Mouse (Mus musculus) forebrain, embryonic 13.5 days (tissue): ENCODE results near the gene Sorbs2. TPM values are rescaled to one million over a fixed set of nuclear protein-coding genes. Genes with fewer than 3 reads are reported as not detected.
A peak's percentile ranks its signal among the peaks of the same experiment; 100 is the strongest.

Source experiments
- ATAC-seq: fragments of 200-750 bp; cut with Nextera tagmentation; 2 replicates; pipeline ENCODE4 v1.8.0; 2017
- H3K27ac ChIP-seq: fragments of 300-500 bp; sonication (generic); 2 replicates; pipeline ENCODE4 v1.5.1; 2015; ENCODE audit warnings: inconsistent platforms, mild to moderate bottlenecking, moderate library complexity
- H3K27me3 ChIP-seq: fragments of 300-500 bp; sonication (generic); 2 replicates; pipeline ENCODE4 v1.6.1; 2015; ENCODE audit warnings: mild to moderate bottlenecking, inconsistent platforms
- H3K36me3 ChIP-seq: fragments of 300-500 bp; sonication (generic); 2 replicates; pipeline ENCODE4 v1.6.1; 2015; ENCODE audit warnings: mild to moderate bottlenecking, inconsistent platforms; ENCODE audit not compliant: poor library complexity, severe bottlenecking
- H3K4me1 ChIP-seq: fragments of 300-500 bp; sonication (generic); 2 replicates; pipeline ENCODE4 v1.6.1; 2015; ENCODE audit warnings: inconsistent platforms
- H3K4me2 ChIP-seq: fragments of 300-500 bp; sonication (generic); 2 replicates; pipeline ENCODE4 v1.6.1; 2015; ENCODE audit warnings: inconsistent platforms, mild to moderate bottlenecking, moderate library complexity
- H3K4me3 ChIP-seq: fragments of 300-500 bp; sonication (generic); 2 replicates; pipeline ENCODE4 v1.5.1; 2015; ENCODE audit warnings: mild to moderate bottlenecking, inconsistent platforms
- H3K9ac ChIP-seq: fragments of 300-500 bp; sonication (generic); 2 replicates; pipeline ENCODE4 v1.6.1; 2015; ENCODE audit warnings: mild to moderate bottlenecking, inconsistent platforms
- H3K9me3 ChIP-seq: fragments of 300-500 bp; sonication (generic); replicated peaks from 2 replicates; pipeline ENCODE4 v1.6.1; 2016; ENCODE audit warnings: inconsistent platforms
- WGBS: fragments of 180-500 bp; shearing (Covaris S2); methylation state at CpG from one replicate; pipeline ENCODE4 v1.1.7; 2015; 5-methylcytosine and 5-hydroxymethylcytosine counted together
- polyA plus RNA-seq: library from polyadenylated mRNA; unstranded; fragments of >200 nt; fragmentation: Nextera tagmentation; extraction: Ambion mirVana; gene quantifications from 2 replicates; pipeline ENCODE4 v1.2.1, GENCODE M21; 2015

Sorbs2 gene
- polyA plus RNA-seq, 1 experiment from 2014 or later = 107 TPM

DNA sequence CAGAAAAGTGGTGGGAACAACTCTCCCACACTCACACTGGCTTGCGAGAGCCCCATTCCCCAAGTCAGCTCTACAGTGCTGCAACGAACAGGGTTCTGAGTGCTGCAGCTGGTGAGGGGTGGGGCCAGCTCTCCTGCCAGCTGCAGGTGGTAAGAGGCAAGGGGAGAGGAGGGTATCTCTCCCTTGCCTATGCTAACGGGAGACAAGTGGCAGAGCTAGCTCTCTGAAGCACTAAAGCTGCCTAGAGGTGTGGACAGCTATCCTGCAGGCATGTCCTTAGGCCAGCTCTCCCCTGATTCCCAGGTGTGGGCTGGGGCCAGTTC lies 72.9 kb downstream of the Sorbs2 start:
- Histone ChIP-seq H3K9ac (no peak overlapping the region), H3K27me3 (no peaks in the 10 kb centered on the region), H3K4me2 (no peak overlapping the region), H3K9me3 (no peaks in the 10 kb centered on the region), H3K36me3 (no peaks in the 10 kb centered on the region), H3K4me3 (no peak overlapping the region), H3K27ac (no peak overlapping the region), H3K4me1 (peaks cover 3% of the 10 kb centered on the region; the same call in 1 of the 2 replicates)
- peak; percentile 41; the same call in 1 of the 2 replicates for ATAC-seq
- WGBS = 60% methylated on average over 3 of the region's 3 CpGs

DNA sequence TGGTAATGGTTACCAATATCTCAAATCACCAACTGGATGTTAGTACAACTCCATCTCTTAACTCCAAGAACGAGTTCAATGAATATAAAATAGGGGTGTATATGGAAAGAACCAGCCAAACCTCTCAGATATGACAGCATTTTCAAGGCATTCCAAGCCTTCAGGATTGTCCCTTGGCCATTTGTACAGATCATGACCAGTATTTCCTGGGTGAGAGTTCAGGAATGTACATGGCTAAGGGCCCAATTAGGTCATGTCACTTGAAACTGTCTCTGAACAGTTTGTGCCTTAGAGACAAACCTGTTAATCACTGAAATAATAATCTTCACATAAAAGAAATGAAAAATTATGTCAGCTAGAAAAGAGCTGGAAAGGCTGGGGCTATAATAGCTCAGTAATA lies 76.3 kb downstream of the Sorbs2 start:
- H3K36me3 ChIP-seq = no peaks in the 10 kb centered on the region
- no peak for ATAC-seq
- no peak overlapping the region for H3K4me2 ChIP-seq
- H3K9me3 ChIP-seq = no peaks in the 10 kb centered on the region
- H3K4me3 ChIP-seq = no peak overlapping the region
- H3K27ac ChIP-seq = no peak overlapping the region
- H3K4me1 ChIP-seq = peaks cover 9% of the 10 kb centered on the region
- H3K9ac ChIP-seq = no peak overlapping the region
- 90% methylated on average over 1 of the region's 1 CpGs for WGBS
- H3K27me3 ChIP-seq = no peaks in the 10 kb centered on the region

DNA sequence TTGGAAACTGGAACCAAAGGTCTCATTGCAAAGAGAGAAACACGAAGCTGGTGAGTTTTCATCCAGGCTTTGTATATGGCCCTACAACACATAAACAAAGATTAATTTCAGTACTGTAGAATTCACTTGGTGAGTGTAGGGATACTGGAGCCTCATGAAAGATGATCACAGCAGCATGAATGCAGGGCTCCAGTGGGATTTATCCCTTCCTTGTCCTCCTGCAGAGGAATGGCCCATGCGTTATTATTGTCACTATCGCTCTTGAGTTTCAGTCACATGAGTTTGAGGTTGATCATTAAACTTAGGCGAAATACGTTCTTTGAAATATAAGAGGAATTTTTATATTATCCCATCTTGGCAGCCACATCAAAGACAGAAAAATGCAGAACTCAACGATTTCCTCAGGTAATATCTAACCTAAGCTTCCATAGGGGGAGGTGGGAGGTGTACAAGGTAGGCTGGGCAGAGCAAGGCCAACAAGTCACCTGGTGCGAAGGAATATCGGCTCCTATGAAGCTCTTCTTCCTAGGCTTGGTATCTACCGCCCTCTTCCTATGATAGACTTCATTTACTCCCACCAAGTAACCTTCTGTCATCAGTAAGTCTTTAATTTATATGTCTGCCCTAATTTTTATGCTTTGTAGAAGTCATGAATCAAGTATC lies 76.9 kb downstream of the Sorbs2 start:
- H3K4me3 ChIP-seq = no peak overlapping the region
- no peaks in the 10 kb centered on the region for H3K9me3 ChIP-seq
- WGBS = 96% methylated on average over 9 of the region's 9 CpGs
- no peak overlapping the region for H3K27ac ChIP-seq
- H3K36me3 ChIP-seq = no peaks in the 10 kb centered on the region
- H3K27me3 ChIP-seq = no peaks in the 10 kb centered on the region
- peaks cover 9% of the 10 kb centered on the region for H3K4me1 ChIP-seq
- H3K4me2 ChIP-seq = no peak overlapping the region
- no peak for ATAC-seq
- H3K9ac ChIP-seq = no peak overlapping the region

DNA sequence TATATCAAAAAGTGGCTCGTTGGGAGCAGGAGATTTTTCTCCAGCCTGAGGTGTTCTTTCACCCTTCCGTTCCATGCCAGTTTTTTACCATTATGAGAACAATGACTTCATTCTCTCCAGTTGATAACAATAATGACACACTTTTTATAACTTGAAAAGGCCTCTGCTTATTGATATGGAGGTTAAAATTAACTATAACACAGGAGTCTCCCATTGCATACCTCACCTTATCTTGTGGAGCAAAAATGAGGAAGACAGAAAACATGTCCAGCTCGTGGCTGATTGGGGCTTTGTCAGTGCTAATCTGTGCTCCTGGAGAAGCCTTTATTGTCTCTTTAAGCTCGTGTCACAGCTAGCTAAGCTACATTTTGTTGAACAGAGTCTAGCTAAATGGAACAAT lies 77.6 kb downstream of the Sorbs2 start:
- no peaks in the 10 kb centered on the region for H3K36me3 ChIP-seq
- no peak for ATAC-seq
- H3K27ac ChIP-seq = no peak overlapping the region
- no peaks in the 10 kb centered on the region for H3K9me3 ChIP-seq
- 29% methylated on average over 4 of the region's 4 CpGs for WGBS
- H3K9ac ChIP-seq = no peak overlapping the region
- no peak overlapping the region for H3K4me3 ChIP-seq
- no peak overlapping the region for H3K4me2 ChIP-seq
- H3K4me1 ChIP-seq = peaks cover 9% of the 10 kb centered on the region
- H3K27me3 ChIP-seq = no peaks in the 10 kb centered on the region

DNA sequence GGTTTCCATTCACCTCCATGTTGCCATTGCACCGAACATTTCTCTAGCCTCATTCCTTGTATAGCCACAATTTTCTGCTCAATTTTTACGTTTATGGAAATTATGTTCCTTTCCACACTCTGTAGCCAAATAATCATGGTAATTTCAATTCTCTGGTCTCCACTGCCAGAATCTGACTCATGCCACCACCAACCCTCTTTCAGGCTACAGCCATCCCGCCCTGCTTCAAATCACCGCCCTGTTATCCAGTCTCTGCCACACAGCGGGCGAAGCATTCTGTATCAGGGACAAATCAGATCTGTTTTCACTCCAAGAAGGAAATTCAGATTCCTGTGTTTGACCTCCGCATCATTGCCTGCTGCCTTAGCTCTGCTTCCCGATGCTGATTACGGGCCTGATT lies 79.4 kb downstream of the Sorbs2 start:
- H3K9me3 ChIP-seq = no peaks in the 10 kb centered on the region
- no peak overlapping the region for H3K4me2 ChIP-seq
- no peaks in the 10 kb centered on the region for H3K27me3 ChIP-seq
- H3K4me1 ChIP-seq = peaks cover 5% of the 10 kb centered on the region; the same call in 1 of the 2 replicates
- WGBS = 94% methylated on average over 9 of the region's 9 CpGs
- H3K9ac ChIP-seq = no peak overlapping the region
- H3K27ac ChIP-seq = no peak overlapping the region
- no peak overlapping the region for H3K4me3 ChIP-seq
- no peak for ATAC-seq
- H3K36me3 ChIP-seq = no peaks in the 10 kb centered on the region

DNA sequence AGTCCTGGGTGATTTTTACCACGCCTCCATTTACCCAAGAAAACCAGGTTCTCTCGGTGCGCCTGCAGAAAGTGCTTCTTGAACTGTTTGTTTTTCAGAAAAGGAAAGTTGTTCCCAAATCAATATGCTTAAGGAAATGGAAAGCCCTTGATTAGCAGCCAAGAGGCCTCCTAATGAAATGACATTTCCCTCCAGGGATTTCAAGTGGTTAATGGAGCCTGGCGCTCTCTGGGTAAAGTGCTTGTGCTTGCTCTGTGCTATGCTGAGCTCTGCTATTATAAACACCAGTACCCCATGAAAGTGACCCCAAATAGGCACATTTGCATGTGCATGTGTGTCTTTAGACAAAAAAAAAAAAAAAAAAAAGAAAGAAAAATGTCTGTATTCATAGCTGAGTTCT lies 84.3 kb downstream of the Sorbs2 start:
- ATAC-seq = peak; percentile 53; the same call in 1 of the 2 replicates
- H3K4me2 ChIP-seq = no peak overlapping the region
- H3K4me1 ChIP-seq = no peaks in the 10 kb centered on the region
- 59% methylated on average over 4 of the region's 4 CpGs for WGBS
- H3K9ac ChIP-seq = no peak overlapping the region
- no peaks in the 10 kb centered on the region for H3K9me3 ChIP-seq
- H3K36me3 ChIP-seq = no peaks in the 10 kb centered on the region
- no peaks in the 10 kb centered on the region for H3K27me3 ChIP-seq
- H3K4me3 ChIP-seq = no peak overlapping the region
- H3K27ac ChIP-seq = no peak overlapping the region

DNA sequence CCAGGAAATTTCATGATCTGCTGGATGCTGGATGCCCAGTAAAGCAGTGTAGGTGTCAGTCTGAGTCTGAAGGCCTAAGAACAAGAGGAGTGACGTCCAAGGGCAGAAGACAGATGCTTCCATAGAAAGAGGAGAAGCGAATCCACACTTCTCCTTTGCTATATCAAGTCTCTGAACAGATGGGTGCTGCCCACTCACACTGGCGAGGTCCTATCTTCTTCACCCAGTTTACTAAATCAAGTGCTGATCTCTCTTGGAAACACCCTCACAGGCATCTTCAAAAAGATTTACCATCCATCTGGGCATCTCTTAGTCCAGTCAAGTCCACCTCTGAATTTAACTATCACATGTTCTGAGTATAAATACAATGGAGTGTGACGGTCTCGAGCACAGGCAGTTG lies 86.1 kb downstream of the Sorbs2 start:
- 89% methylated on average over 5 of the region's 5 CpGs for WGBS

DNA sequence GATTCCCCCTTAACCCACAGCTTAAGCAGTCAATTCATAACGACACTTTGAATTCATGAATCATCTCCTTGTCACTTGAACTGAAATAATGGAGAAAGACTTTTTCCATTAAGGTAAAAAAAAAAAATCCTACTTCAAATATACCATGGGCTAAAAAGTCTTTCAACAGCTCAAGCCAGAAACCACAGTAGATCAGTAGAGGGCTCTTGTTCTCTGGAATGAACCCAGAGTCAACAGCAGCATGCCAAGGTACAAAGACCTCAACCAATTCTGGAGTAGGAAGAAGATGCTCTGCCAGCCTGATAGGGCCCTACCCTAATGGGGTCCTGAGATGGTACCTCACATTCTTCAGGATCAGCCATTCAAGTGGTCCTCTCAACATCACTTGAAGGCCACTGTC lies 88.4 kb downstream of the Sorbs2 start:
- Histone ChIP-seq H3K9me3 (no peaks in the 10 kb centered on the region), H3K36me3 (no peaks in the 10 kb centered on the region), H3K9ac (no peak overlapping the region), H3K27ac (no peak overlapping the region), H3K4me1 (no peaks in the 10 kb centered on the region), H3K4me3 (no peak overlapping the region), H3K4me2 (no peak overlapping the region), H3K27me3 (no peaks in the 10 kb centered on the region)
- WGBS = 93% methylated on average over 1 of the region's 1 CpGs
- ATAC-seq = no peak

More for the DNA sequence above, 86.1 kb downstream of the Sorbs2 start:
- no peak overlapping the region for H3K9ac ChIP-seq
- no peaks in the 10 kb centered on the region for H3K36me3 ChIP-seq
- H3K27me3 ChIP-seq = no peaks in the 10 kb centered on the region
- H3K4me1 ChIP-seq = no peaks in the 10 kb centered on the region
- no peaks in the 10 kb centered on the region for H3K9me3 ChIP-seq
- H3K4me2 ChIP-seq = no peak overlapping the region
- no peak overlapping the region for H3K4me3 ChIP-seq
- ATAC-seq = no peak
- H3K27ac ChIP-seq = no peak overlapping the region

DNA sequence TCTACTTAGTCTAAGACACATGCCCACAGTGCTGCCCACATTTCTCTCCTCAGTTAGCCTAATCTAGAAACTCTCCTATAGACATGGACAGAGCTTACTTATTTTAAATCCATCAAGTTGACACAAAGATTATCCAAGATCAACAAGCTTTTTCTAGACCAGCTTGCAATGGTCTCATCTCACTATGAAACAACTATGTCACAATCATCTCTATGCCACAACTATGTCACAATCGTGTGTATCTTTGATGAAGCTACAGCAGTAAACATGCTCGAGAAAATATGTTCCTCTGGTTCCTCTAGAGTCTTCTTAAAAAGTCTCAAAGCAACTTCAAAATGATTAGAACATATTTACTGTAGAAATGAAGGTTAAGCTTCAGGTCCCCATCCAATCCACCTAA lies 89.0 kb downstream of the Sorbs2 start:
- Histone ChIP-seq H3K27me3 (no peaks in the 10 kb centered on the region), H3K9ac (no peak overlapping the region), H3K36me3 (no peaks in the 10 kb centered on the region), H3K9me3 (no peaks in the 10 kb centered on the region), H3K4me3 (no peak overlapping the region), H3K27ac (no peak overlapping the region), H3K4me1 (no peaks in the 10 kb centered on the region), H3K4me2 (no peak overlapping the region)
- no peak for ATAC-seq
- WGBS = 88% methylated on average over 2 of the region's 2 CpGs

DNA sequence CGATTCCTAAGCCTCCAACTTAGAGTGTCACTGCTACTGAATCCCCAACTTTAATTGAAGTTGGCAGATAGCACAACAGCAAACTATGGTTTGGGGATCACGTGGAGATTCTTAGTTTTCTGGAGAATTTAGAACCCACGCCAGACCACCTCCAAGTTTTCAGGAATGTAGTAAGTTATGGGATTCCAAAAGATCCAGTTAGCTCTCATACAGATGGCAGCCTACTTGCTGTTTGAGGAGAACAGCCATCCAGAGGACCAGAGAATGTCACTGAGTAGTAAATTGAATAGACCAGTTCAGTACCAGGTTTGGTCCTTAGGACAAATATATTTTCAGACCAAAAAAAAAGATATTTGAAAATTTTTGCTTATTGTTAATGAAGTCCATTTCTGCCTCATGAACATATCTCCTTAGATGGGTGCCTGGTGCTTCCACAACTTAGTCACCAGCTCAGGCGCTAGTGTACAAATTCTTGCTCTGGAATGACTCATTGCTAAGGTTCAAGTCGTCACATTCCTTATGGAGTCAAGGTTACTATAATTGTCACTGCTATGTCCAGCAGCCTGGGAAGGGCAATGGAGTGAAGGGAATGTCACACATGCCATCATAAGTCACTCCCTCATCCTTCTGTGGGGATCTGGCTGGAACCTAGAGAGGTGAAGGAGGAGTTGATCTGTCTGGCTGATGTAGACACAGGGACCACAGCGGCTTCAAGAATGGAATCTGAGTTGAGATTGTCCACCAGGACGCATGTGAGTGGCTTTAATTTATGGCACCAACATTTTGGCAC lies 90.2 kb downstream of the Sorbs2 start:
- no peaks in the 10 kb centered on the region for H3K27me3 ChIP-seq
- no peak overlapping the region for H3K4me2 ChIP-seq
- 88% methylated on average over 7 of the region's 7 CpGs for WGBS
- H3K4me1 ChIP-seq = no peaks in the 10 kb centered on the region
- no peaks in the 10 kb centered on the region for H3K9me3 ChIP-seq
- H3K9ac ChIP-seq = no peak overlapping the region
- H3K36me3 ChIP-seq = no peaks in the 10 kb centered on the region
- ATAC-seq = no peak
- H3K27ac ChIP-seq = no peak overlapping the region
- H3K4me3 ChIP-seq = no peak overlapping the region

DNA sequence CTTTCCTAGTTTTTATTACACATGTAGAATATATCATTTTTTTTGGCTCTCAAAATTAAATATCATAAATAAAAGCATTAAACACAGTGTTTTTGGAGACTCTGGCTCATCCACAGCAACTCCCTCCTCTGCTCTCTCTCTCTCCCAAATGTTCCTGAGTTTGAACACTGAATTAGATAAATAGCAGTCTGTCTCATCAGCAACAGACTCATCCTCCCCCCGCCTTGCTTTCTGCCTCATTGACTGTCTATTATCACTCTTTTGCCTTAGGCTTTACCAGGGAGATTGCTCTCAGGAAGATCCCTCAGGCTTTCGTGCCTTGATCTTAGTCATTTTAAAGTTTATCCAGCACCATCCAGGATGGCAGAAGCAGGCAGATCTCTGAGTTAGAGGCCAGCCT lies 91.3 kb downstream of the Sorbs2 start:
- Histone ChIP-seq H3K4me1 (no peaks in the 10 kb centered on the region), H3K27me3 (no peaks in the 10 kb centered on the region), H3K27ac (no peak overlapping the region), H3K36me3 (no peaks in the 10 kb centered on the region), H3K9me3 (no peaks in the 10 kb centered on the region), H3K4me2 (no peak overlapping the region), H3K9ac (no peak overlapping the region), H3K4me3 (no peak overlapping the region)
- 52% methylated on average over 2 of the region's 2 CpGs for WGBS
- ATAC-seq = no peak

DNA sequence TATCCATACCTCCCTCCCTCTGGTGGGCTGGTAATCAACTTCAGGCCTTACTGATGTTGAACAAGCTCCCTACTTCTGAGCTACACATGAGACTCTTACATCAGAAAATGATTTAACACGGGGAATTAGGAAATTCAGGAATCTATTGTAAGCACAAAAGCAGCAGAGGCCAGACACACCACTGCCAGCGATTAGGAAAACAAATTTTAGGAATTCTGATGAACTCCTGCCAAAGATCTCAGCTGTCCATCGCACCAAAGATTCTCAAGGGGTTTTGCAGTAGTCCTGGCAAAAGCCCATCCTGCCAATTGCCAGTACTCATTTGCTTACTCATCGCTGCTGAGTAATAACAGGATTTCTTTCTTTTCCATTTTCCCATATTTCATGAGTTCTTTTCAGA lies 94.4 kb downstream of the Sorbs2 start:
- ATAC-seq = no peak
- Histone ChIP-seq H3K36me3 (no peaks in the 10 kb centered on the region), H3K4me1 (no peaks in the 10 kb centered on the region; the same call in 1 of the 2 replicates), H3K4me3 (no peak overlapping the region), H3K9ac (no peak overlapping the region), H3K4me2 (no peak overlapping the region), H3K9me3 (no peaks in the 10 kb centered on the region), H3K27me3 (no peaks in the 10 kb centered on the region), H3K27ac (no peak overlapping the region)
- WGBS = 84% methylated on average over 4 of the region's 4 CpGs

DNA sequence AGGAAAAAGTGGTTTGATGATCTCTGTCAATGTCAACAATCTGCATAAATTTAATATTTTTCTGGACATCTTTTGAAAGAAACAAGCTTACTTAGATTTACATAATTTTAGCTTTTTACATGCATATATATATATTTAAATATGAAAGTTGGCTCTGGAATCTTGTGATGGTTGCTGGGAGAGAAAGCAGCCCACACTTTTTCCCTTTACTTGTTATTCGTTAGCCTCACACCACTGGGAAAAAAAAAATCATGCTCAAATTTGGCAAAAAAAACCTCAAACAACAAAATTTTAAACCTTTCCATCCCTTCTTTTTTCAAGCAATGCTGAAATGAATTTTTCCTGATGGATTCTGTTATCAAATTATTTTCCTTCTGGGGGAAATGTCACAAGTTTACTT lies 97.8 kb downstream of the Sorbs2 start:
- WGBS = 92% methylated on average over 1 of the region's 1 CpGs
- no peaks in the 10 kb centered on the region for H3K36me3 ChIP-seq
- no peak overlapping the region for H3K4me3 ChIP-seq
- no peaks in the 10 kb centered on the region for H3K9me3 ChIP-seq
- ATAC-seq = no peak
- H3K9ac ChIP-seq = no peak overlapping the region
- no peaks in the 10 kb centered on the region for H3K27me3 ChIP-seq
- H3K27ac ChIP-seq = no peak overlapping the region
- peaks cover 4% of the 10 kb centered on the region for H3K4me1 ChIP-seq
- H3K4me2 ChIP-seq = no peak overlapping the region
